Comparison of ENCODE assay signal across 16 mouse cellular contexts in genomic region chr5:137685653-137686052, GRCm38 (mm10). TPM values are rescaled to one million over a fixed set of nuclear protein-coding genes. Genes with fewer than 3 reads are reported as not detected.
DNase-seq lines count a peak whose midpoint lies in the region; ATAC-seq lines count a peak whose summit lies in the region.
"Had no signal": no experiment of that assay in that cellular context is flagged by ENCODE, and none has a peak within 500 bp of the region (broad histone marks: within the 10 kb centered on the region; RNA-seq: fewer than 3 reads in every experiment).

No protein-coding gene starts in this region.

- peaks cover 39% of the 10 kb centered on the region for H3K4me1 ChIP-seq in liver, embryonic 11.5 days (replicated peaks; ENCODE audit: control insufficient read depth, insufficient read depth, low read length)
- peaks cover 20% of the 10 kb centered on the region for H3K4me1 ChIP-seq in embryonic facial prominence, embryonic 12.5 days

- H3K27ac ChIP-seq in liver, embryonic 11.5 days (ENCODE audit: low read depth, low read length), result peak overlapping the region; percentile 87
- H3K27ac ChIP-seq in embryonic facial prominence, embryonic 12.5 days, result no peak overlapping the region
- peak overlapping the region; percentile 13 for H3K27ac ChIP-seq in macrophage
- H3K27ac ChIP-seq: forebrain, embryonic 13.5 days had no signal

- H3K79me2 ChIP-seq in macrophage (ENCODE audit: inconsistent target), result peaks cover 31% of the 10 kb centered on the region

- no peak for ATAC-seq in liver, embryonic 11.5 days (replicated peaks; ENCODE audit: low FRiP score)
- ATAC-seq in embryonic facial prominence, embryonic 12.5 days (ENCODE audit: insufficient number of reproducible peaks, insufficient read depth, low FRiP score, low TSS enrichment), result no peak
- ATAC-seq: hindbrain, embryonic 16.5 days had no signal

- H3K4me3 ChIP-seq in liver, embryonic 11.5 days (ENCODE audit: low read depth, low read length), result no peak overlapping the region; the same call in 1 of the 2 replicates
- H3K4me3 ChIP-seq in embryonic facial prominence, embryonic 12.5 days, result no peak overlapping the region
- no peak overlapping the region for H3K4me3 ChIP-seq in macrophage (ENCODE audit: inconsistent target)

- H3K4me2 ChIP-seq in liver, embryonic 11.5 days, result peak overlapping the region; percentile 59
- H3K4me2 ChIP-seq in embryonic facial prominence, embryonic 12.5 days (replicated peaks), result peak overlapping the region; percentile 98; the same call in 1 of the 2 replicates

- H3K9ac ChIP-seq in liver, embryonic 11.5 days (ENCODE audit: low read depth, low read length), result peak overlapping the region; percentile 42
- no peak overlapping the region for H3K9ac ChIP-seq in embryonic facial prominence, embryonic 12.5 days
- H3K9ac ChIP-seq: forebrain, embryonic 13.5 days; lung, embryonic 15.5 days had no signal

- H3K36me3 ChIP-seq in liver, embryonic 11.5 days (ENCODE audit: control insufficient read depth, insufficient read depth, low read length), result peaks cover 3% of the 10 kb centered on the region; the same call in 1 of the 2 replicates
- no peaks in the 10 kb centered on the region for H3K36me3 ChIP-seq in embryonic facial prominence, embryonic 12.5 days
- no peaks in the 10 kb centered on the region for H3K36me3 ChIP-seq in macrophage (ENCODE audit: inconsistent target)
- H3K36me3 ChIP-seq: lung, embryonic 15.5 days had no signal

- no peaks in the 10 kb centered on the region for H3K9me3 ChIP-seq in liver, embryonic 11.5 days (ENCODE audit: control insufficient read depth, low read length)
- no peaks in the 10 kb centered on the region for H3K9me3 ChIP-seq in embryonic facial prominence, embryonic 12.5 days
- H3K9me3 ChIP-seq: forebrain, embryonic 13.5 days; lung, embryonic 15.5 days had no signal

- 58% methylated on average over 3 of the region's 3 CpGs for WGBS in liver, embryonic 11.5 days
- WGBS in embryonic facial prominence, embryonic 12.5 days, result 94% methylated on average over 3 of the region's 3 CpGs
- WGBS in macrophage (ENCODE audit: missing documents), result 73% methylated on average over 3 of the region's 3 CpGs

- no peaks in the 10 kb centered on the region for H3K27me3 ChIP-seq in liver, embryonic 11.5 days (replicated peaks; ENCODE audit: control insufficient read depth, insufficient read depth, low read length)
- no peaks in the 10 kb centered on the region for H3K27me3 ChIP-seq in embryonic facial prominence, embryonic 12.5 days
- H3K27me3 ChIP-seq: forebrain, embryonic 13.5 days; lung, embryonic 15.5 days had no signal

- DNase-seq in cerebellum, adult 9-11 months, result peak; percentile 20
- DNase-seq in cerebellum, adult 18-20 months, result no peak
- DNase-seq in liver, embryonic 11.5 days (ENCODE audit: low spot score), result no peak
- no peak for DNase-seq in liver
- DNase-seq in layer of hippocampus, adult 11-12 months (ENCODE audit: low spot score), result no peak
- DNase-seq in urinary bladder, postnatal 4 days (ENCODE audit: low spot score in 2 of 2), result no peak
- DNase-seq: adrenal gland, adult 8-10 months; cerebellum, postnatal 14 days; gastrocnemius, postnatal 10 days; kidney, adult 9 months; right cerebral cortex, postnatal 4 days had no signal

RNA-seq across cellular contexts. Expression of gene Agfg2, which starts 1.1 kb away (rescaled TPM):
- polyA plus RNA-seq in liver, embryonic 11.5 days (2014; fragmentation: Nextera tagmentation; extraction: Ambion mirVana), result 29.3 and 32.4 TPM in 2 replicates
- polyA plus RNA-seq in embryonic facial prominence, embryonic 12.5 days (2016; fragmentation: Nextera tagmentation; extraction: Ambion mirVana), result 21.7 and 22.2 TPM in 2 replicates
- 10 to 100 TPM in 16 of 26 experiments, 1 to 10 TPM in 10; 2.1 to 36.8 (median 14.3) TPM for total RNA-seq in macrophage (2018; cell fraction: chromatin; rRNA removed)
- total RNA-seq in macrophage (2018; cell fraction: cytosol; rRNA removed), result 10 to 100 TPM in 25 of 26 experiments, 1 to 10 TPM in 1; 10.0 to 23.1 (median 18.9) TPM
- total RNA-seq in macrophage (2018; cell fraction: nucleus; rRNA removed), result 10 to 100 TPM in 17 of 26 experiments, 1 to 10 TPM in 9; 5.9 to 45.8 (median 13.1) TPM
- polyA plus RNA-seq in macrophage (2018), result 12.1 to 28.4 TPM (median 17.8 TPM) in 3 replicates

RNA-seq across cellular contexts. Expression of gene Irs3, which starts 40.1 kb away (rescaled TPM):
- 0.12 and 0.49 TPM in 2 replicates for polyA plus RNA-seq in liver, embryonic 11.5 days (2014; fragmentation: Nextera tagmentation; extraction: Ambion mirVana)
- polyA plus RNA-seq in embryonic facial prominence, embryonic 12.5 days (2016; fragmentation: Nextera tagmentation; extraction: Ambion mirVana), result 0.18 and 0.34 TPM in 2 replicates
- total RNA-seq in macrophage (2018; cell fraction: chromatin; rRNA removed), result not detected
- under 1 TPM in 13 of 26 experiments, not detected in 13; 0.05 to 0.11 (median 0.09) TPM for total RNA-seq in macrophage (2018; cell fraction: cytosol; rRNA removed)
- under 1 TPM in 2 of 26 experiments, not detected in 24; 0.23 to 0.99 TPM for total RNA-seq in macrophage (2018; cell fraction: nucleus; rRNA removed)
- polyA plus RNA-seq in macrophage (2018), result 0.09 TPM in 1 of 3 replicates, not detected in the others
- polyA plus RNA-seq: forebrain, embryonic 13.5 days had no signal

RNA-seq across cellular contexts. Expression of gene Sap25, which starts 44.5 kb away (rescaled TPM):
- polyA plus RNA-seq in liver, embryonic 11.5 days (2014; fragmentation: Nextera tagmentation; extraction: Ambion mirVana), result 7.1 and 11.9 TPM in 2 replicates
- 6.6 and 6.8 TPM in 2 replicates for polyA plus RNA-seq in embryonic facial prominence, embryonic 12.5 days (2016; fragmentation: Nextera tagmentation; extraction: Ambion mirVana)
- 100 to 1,000 TPM in 22 of 26 experiments, 10 to 100 TPM in 4; 38.5 to 287 (median 179) TPM for total RNA-seq in macrophage (2018; cell fraction: chromatin; rRNA removed)
- 10 to 100 TPM in 4 of 26 experiments, 1 to 10 TPM in 16, under 1 TPM in 6; 0.51 to 14.8 (median 2.5) TPM for total RNA-seq in macrophage (2018; cell fraction: cytosol; rRNA removed)
- total RNA-seq in macrophage (2018; cell fraction: nucleus; rRNA removed), result 100 to 1,000 TPM in 22 of 26 experiments, 10 to 100 TPM in 4; 72.4 to 325 (median 151) TPM
- 5.2 to 25.3 TPM (median 10.5 TPM) in 3 replicates for polyA plus RNA-seq in macrophage (2018)

RNA-seq across cellular contexts. Expression of gene Nyap1, which starts 55.8 kb away (rescaled TPM):
- polyA plus RNA-seq in liver, embryonic 11.5 days (2014; fragmentation: Nextera tagmentation; extraction: Ambion mirVana), result 0.39 and 0.43 TPM in 2 replicates
- 3.7 and 4.6 TPM in 2 replicates for polyA plus RNA-seq in embryonic facial prominence, embryonic 12.5 days (2016; fragmentation: Nextera tagmentation; extraction: Ambion mirVana)
- total RNA-seq in macrophage (2018; cell fraction: chromatin; rRNA removed), result 1 to 10 TPM in 8 of 26 experiments, under 1 TPM in 16, not detected in 2; 0.24 to 9.1 (median 0.74) TPM
- total RNA-seq in macrophage (2018; cell fraction: cytosol; rRNA removed), result under 1 TPM in 25 of 26 experiments, not detected in 1; 0.03 to 0.41 (median 0.20) TPM
- 1 to 10 TPM in 4 of 26 experiments, under 1 TPM in 18, not detected in 4; 0.13 to 2.0 (median 0.58) TPM for total RNA-seq in macrophage (2018; cell fraction: nucleus; rRNA removed)
- polyA plus RNA-seq in macrophage (2018), result 0.07 to 0.23 TPM (median 0.21 TPM) in 3 replicates

RNA-seq across cellular contexts. Expression of gene Gm20605, which starts 56.7 kb away (rescaled TPM):
- polyA plus RNA-seq in liver, embryonic 11.5 days (2014; fragmentation: Nextera tagmentation; extraction: Ambion mirVana), result 11.6 and 13.2 TPM in 2 replicates
- polyA plus RNA-seq in embryonic facial prominence, embryonic 12.5 days (2016; fragmentation: Nextera tagmentation; extraction: Ambion mirVana), result 9.2 and 11.8 TPM in 2 replicates
- 100 to 1,000 TPM in 18 of 26 experiments, 10 to 100 TPM in 8; 40.1 to 196 (median 131) TPM for total RNA-seq in macrophage (2018; cell fraction: chromatin; rRNA removed)
- 10 to 100 TPM in 5 of 26 experiments, 1 to 10 TPM in 18, under 1 TPM in 3; 0.65 to 15.9 (median 4.3) TPM for total RNA-seq in macrophage (2018; cell fraction: cytosol; rRNA removed)
- total RNA-seq in macrophage (2018; cell fraction: nucleus; rRNA removed), result 100 to 1,000 TPM in 8 of 26 experiments, 10 to 100 TPM in 18; 27.9 to 148 (median 83.5) TPM
- polyA plus RNA-seq in macrophage (2018), result 4.9 to 17.8 TPM (median 5.5 TPM) in 3 replicates
